Mouse (Mus musculus) gonadal fat pad, adult 2 months (tissue): ENCODE results near the gene C5ar2. TPM values are rescaled to one million over a fixed set of nuclear protein-coding genes. Genes with fewer than 3 reads are reported as not detected.

Source experiments
- DNase-seq: peaks from one replicate; pipeline ENCODE4 v3.0.0-alpha.2; 2012; ENCODE audit warnings: low read depth
- polyA plus RNA-seq: library from polyadenylated mRNA; depleted of rRNA; stranded (reverse); fragments of >200 nt; gene quantifications from 2 replicates; pipeline ENCODE4 v1.2.3, GENCODE M21; 2012; rRNA removed

Gene C5ar2
- polyA plus RNA-seq, 1 experiment, result 0.90 TPM

- no peak for DNase-seq
Observed at GRCm38 (mm10) chr7:16198540-16198939, 45.4 kb downstream of the C5ar2 start.

DNA sequence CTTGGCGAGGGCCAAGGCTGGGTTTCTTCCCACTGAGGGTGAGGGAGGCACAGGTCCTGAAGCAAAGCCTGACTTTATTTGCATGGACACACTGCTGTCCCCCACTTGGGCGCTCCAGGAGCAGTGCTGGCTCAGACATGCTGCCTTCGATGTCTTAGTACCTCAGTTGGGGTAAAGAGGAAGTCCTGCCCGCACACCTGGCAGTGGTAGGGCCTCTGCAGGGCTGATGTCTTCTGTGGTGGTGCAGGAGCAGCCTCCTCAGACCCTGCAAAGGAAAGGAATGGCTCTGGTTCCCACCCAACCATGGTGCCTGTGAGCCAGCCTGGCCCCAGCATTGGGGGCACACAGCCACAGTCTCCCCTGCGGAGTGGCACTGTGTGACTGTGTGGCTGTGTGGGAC is 46.8 kb downstream of the C5ar2 start:
- no peak for DNase-seq

- no peak for DNase-seq
Observed at GRCm38 (mm10) chr7:16196616-16197015, 47.3 kb downstream of the C5ar2 start.

DNA sequence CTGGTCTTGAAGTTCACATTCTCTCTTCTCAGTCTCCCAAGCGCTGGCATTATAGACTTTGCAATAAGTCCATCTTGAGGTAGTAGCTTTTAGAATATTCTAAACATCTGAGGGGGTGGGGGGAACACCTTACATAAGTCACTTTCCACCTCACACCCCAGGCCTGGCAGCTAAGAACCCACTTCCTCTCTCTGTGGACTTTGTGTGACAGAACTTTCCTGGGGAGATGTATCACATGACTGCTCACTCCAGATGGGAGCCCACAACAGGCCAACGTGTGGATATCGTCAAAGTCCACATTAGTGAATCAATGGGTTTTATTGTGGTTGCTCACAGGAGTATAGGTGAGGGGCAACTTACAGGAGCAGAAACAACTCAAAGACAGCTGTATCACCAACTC is 50.3 kb downstream of the C5ar2 start:
- no peak for DNase-seq

DNA sequence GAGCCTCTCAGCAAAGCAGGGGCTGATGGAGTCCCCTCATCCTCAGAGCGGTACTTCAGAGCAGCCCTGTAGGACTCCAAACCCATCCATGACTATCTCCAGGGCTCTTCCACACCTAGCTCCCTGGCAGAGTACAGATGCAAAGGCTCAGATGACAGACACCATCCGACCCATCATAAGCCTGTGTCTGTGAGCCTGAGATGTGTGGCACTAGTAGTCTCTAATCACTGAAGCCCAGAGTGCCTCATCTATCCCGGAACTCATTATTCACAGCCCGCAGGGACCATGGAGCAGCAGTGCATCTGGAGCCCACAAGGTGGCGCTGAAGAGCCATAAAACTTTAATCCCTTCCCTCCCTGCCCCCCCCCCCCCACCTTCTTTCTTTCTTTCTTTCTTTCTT is 51.6 kb downstream of the C5ar2 start:
- no peak for DNase-seq

DNA sequence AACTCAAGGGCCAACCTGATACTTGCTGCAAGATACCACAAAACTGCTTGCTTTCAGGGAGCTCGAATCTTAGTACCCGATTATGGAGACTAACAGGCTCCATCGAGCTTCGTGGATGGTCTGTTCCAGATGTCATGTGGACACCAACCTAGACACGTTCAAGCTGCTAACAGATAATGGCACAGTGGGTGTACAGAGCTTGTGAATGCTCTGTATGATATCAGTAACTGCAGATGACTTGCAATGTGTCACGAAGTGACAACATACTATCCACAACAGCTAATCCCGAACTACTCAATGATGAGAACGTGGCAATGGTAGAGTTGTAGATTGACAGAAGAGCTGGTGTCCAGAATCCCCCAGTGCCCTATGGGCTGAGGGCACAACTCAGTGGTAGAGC is 56.5 kb downstream of the C5ar2 start:
- DNase-seq, result no peak

Other genes with a start within 250 kb of the C5ar2 start
- 3.7 and 6.6 TPM in 2 replicates for gene Bicra, start 196.2 kb downstream of the C5ar2 start, polyA plus RNA-seq
- gene Zfp541, start 182.3 kb downstream of the C5ar2 start, polyA plus RNA-seq, result 0.19 and 0.36 TPM in 2 replicates
- gene Napa, start 145.7 kb downstream of the C5ar2 start, polyA plus RNA-seq, result 234 and 275 TPM in 2 replicates
- gene Kptn, start 124.3 kb downstream of the C5ar2 start, polyA plus RNA-seq, result 29.9 and 30.9 TPM in 2 replicates
- gene Slc8a2, start 114.3 kb downstream of the C5ar2 start, polyA plus RNA-seq, result 0.78 and 1.3 TPM in 2 replicates
- gene Meis3, start 69.1 kb downstream of the C5ar2 start, polyA plus RNA-seq, result 10.8 and 12.4 TPM in 2 replicates
- 18.2 and 20.6 TPM in 2 replicates for gene Dhx34, start 22.1 kb downstream of the C5ar2 start, polyA plus RNA-seq
- 15.3 and 16.5 TPM in 2 replicates for gene C5ar1, start 15.4 kb upstream of the C5ar2 start, polyA plus RNA-seq
- gene Inafm1, start 29.5 kb upstream of the C5ar2 start, polyA plus RNA-seq, result 37.4 and 49.1 TPM in 2 replicates
- gene Ccdc9, start 42.6 kb upstream of the C5ar2 start, polyA plus RNA-seq, result 35.3 and 37.7 TPM in 2 replicates
- 13.2 and 14.9 TPM in 2 replicates for gene Bbc3, start 64.2 kb upstream of the C5ar2 start, polyA plus RNA-seq
- 41.0 and 47.9 TPM in 2 replicates for gene Sae1, start 143.7 kb upstream of the C5ar2 start, polyA plus RNA-seq
- gene Zc3h4, start 156.8 kb upstream of the C5ar2 start, polyA plus RNA-seq, result 26.9 and 30.1 TPM in 2 replicates
- 111 and 125 TPM in 2 replicates for gene Tmem160, start 208.6 kb upstream of the C5ar2 start, polyA plus RNA-seq
- gene Npas1, start 233.6 kb upstream of the C5ar2 start, polyA plus RNA-seq, result not detected in 2 replicates